Mouse (Mus musculus) neural tube, embryonic 12.5 days (tissue): ENCODE results near the gene Smok3c. TPM values are rescaled to one million over a fixed set of nuclear protein-coding genes. Genes with fewer than 3 reads are reported as not detected.
"Not testable (repeated sequence)": the region's sequence is repeated elsewhere in the genome, so short reads cannot be mapped to it uniquely, and the experiment has no call there.

Experiments
- ATAC-seq: fragments of 200-750 bp; cut with Nextera tagmentation; 2 replicates; pipeline ENCODE4 v1.8.0; 2017; ENCODE audit warnings: low read depth, mild to moderate bottlenecking, moderate TSS enrichment, moderate library complexity; ENCODE audit not compliant: low FRiP score
- H3K27ac ChIP-seq: fragments of 300-500 bp; sonication (generic); 2 replicates; pipeline ENCODE4 v1.5.1; 2016
- H3K27me3 ChIP-seq: fragments of 300-500 bp; sonication (generic); replicated peaks from 2 replicates; pipeline ENCODE4 v1.6.1; 2016; ENCODE audit warnings: mild to moderate bottlenecking
- H3K36me3 ChIP-seq: fragments of 300-500 bp; sonication (generic); 2 replicates; pipeline ENCODE4 v1.6.1; 2016; ENCODE audit warnings: mild to moderate bottlenecking
- H3K4me1 ChIP-seq: fragments of 300-500 bp; sonication (generic); 2 replicates; pipeline ENCODE4 v1.6.1; 2016
- H3K4me2 ChIP-seq: fragments of 300-500 bp; sonication (generic); replicated peaks from 2 replicates; pipeline ENCODE4 v1.6.1; 2016; ENCODE audit warnings: mild to moderate bottlenecking
- H3K4me3 ChIP-seq: fragments of 300-500 bp; sonication (generic); 2 replicates; pipeline ENCODE4 v1.5.1; 2016
- H3K9ac ChIP-seq: fragments of 300-500 bp; sonication (generic); 2 replicates; pipeline ENCODE4 v1.6.1; 2016; ENCODE audit warnings: mild to moderate bottlenecking
- H3K9me3 ChIP-seq: fragments of 300-500 bp; sonication (generic); 2 replicates; pipeline ENCODE4 v1.6.1; 2016; ENCODE audit warnings: mild to moderate bottlenecking
- WGBS: fragments of 180-500 bp; shearing (Covaris S2); methylation state at CpG from one replicate; pipeline ENCODE4 v1.1.7; 2016; 5-methylcytosine and 5-hydroxymethylcytosine counted together
- polyA plus RNA-seq: library from polyadenylated mRNA; unstranded; fragments of >200 nt; fragmentation: Nextera tagmentation; extraction: Ambion mirVana; gene quantifications from 2 replicates; pipeline ENCODE4 v1.2.1, GENCODE M21; 2016

The Smok3c gene
- not detected in 2 replicates for polyA plus RNA-seq

- H3K9ac ChIP-seq, ATAC-seq, H3K4me2 ChIP-seq, H3K27ac ChIP-seq, H3K27me3 ChIP-seq, H3K9me3 ChIP-seq, H3K4me1 ChIP-seq, H3K36me3 ChIP-seq, H3K4me3 ChIP-seq: not testable (repeated sequence)
- no CpG with 5 or more reads among the region's 5 CpGs for WGBS
Observed at GRCm38 (mm10) chr5:138052894-138053293, at the start of gene Smok3c. TSS of gene Smok3c (plus strand) at chr5:138053194.

- H3K4me2 ChIP-seq: no peak overlapping the region
- no peak for ATAC-seq
- H3K9ac ChIP-seq: no peak overlapping the region
- H3K36me3 ChIP-seq: no peaks in the 10 kb centered on the region
- H3K27me3 ChIP-seq: no peaks in the 10 kb centered on the region
- H3K4me1 ChIP-seq: no peaks in the 10 kb centered on the region
- no peak overlapping the region for H3K27ac ChIP-seq
- H3K9me3 ChIP-seq: no peaks in the 10 kb centered on the region
- H3K4me3 ChIP-seq: no peak overlapping the region
- WGBS: 91% methylated on average over 5 of the region's 5 CpGs
Observed at GRCm38 (mm10) chr5:138009437-138009836, 43.6 kb upstream of the Smok3c start.

- no peaks in the 10 kb centered on the region for H3K27me3 ChIP-seq
- ATAC-seq: no peak
- no peak overlapping the region for H3K27ac ChIP-seq
- WGBS: 93% methylated on average over 5 of the region's 5 CpGs
- H3K9me3 ChIP-seq: no peaks in the 10 kb centered on the region
- no peaks in the 10 kb centered on the region for H3K4me1 ChIP-seq
- no peak overlapping the region for H3K9ac ChIP-seq
- H3K36me3 ChIP-seq: no peaks in the 10 kb centered on the region
- no peak overlapping the region for H3K4me3 ChIP-seq
- H3K4me2 ChIP-seq: no peak overlapping the region
Observed at GRCm38 (mm10) chr5:138012382-138012781, 40.6 kb upstream of the Smok3c start.

GRCm38 (mm10) chr5:138016530-138016929, 36.5 kb upstream of the Smok3c start:
- Histone ChIP-seq H3K27me3 (no peaks in the 10 kb centered on the region), H3K27ac (no peak overlapping the region), H3K4me2 (no peak overlapping the region), H3K4me1 (no peaks in the 10 kb centered on the region), H3K9ac (no peak overlapping the region), H3K36me3 (no peaks in the 10 kb centered on the region), H3K4me3 (no peak overlapping the region), H3K9me3 (no peaks in the 10 kb centered on the region)
- 95% methylated on average over 2 of the region's 2 CpGs for WGBS
- no peak for ATAC-seq

- no peaks in the 10 kb centered on the region for H3K27me3 ChIP-seq
- H3K36me3 ChIP-seq: no peaks in the 10 kb centered on the region
- H3K9me3 ChIP-seq: no peaks in the 10 kb centered on the region
- ATAC-seq: no peak
- no peaks in the 10 kb centered on the region for H3K4me1 ChIP-seq
- no peak overlapping the region for H3K27ac ChIP-seq
- H3K4me2 ChIP-seq: no peak overlapping the region
- H3K9ac ChIP-seq: no peak overlapping the region
- H3K4me3 ChIP-seq: no peak overlapping the region
Observed at GRCm38 (mm10) chr5:138016997-138017396, 36.0 kb upstream of the Smok3c start.

GRCm38 (mm10) chr5:138019577-138019976, 33.4 kb upstream of the Smok3c start:
- H3K9me3 ChIP-seq, H3K27me3 ChIP-seq, H3K4me1 ChIP-seq, H3K9ac ChIP-seq, H3K4me3 ChIP-seq, ATAC-seq, H3K36me3 ChIP-seq, H3K4me2 ChIP-seq, H3K27ac ChIP-seq: not testable (repeated sequence)
- WGBS: 91% methylated on average over 4 of the region's 4 CpGs

- not testable (repeated sequence) for H3K4me2 ChIP-seq, H3K9ac ChIP-seq, H3K4me3 ChIP-seq, H3K36me3 ChIP-seq, ATAC-seq, H3K4me1 ChIP-seq, H3K9me3 ChIP-seq, H3K27me3 ChIP-seq, H3K27ac ChIP-seq
- WGBS: 92% methylated on average over 3 of the region's 7 CpGs
Observed at GRCm38 (mm10) chr5:138020961-138021479, 32.0 kb upstream of the Smok3c start, which contains the start of the genes Smok3a and Smok3b. TSS of gene Smok3a (plus strand) at chr5:138021261. TSS of gene Smok3b (plus strand) at chr5:138021429.

- Histone ChIP-seq H3K4me1 (no peaks in the 10 kb centered on the region), H3K27ac (no peak overlapping the region), H3K4me3 (no peak overlapping the region), H3K27me3 (no peaks in the 10 kb centered on the region), H3K9me3 (no peaks in the 10 kb centered on the region), H3K9ac (no peak overlapping the region), H3K36me3 (no peaks in the 10 kb centered on the region), H3K4me2 (no peak overlapping the region)
- ATAC-seq: no peak
- 89% methylated on average over 4 of the region's 4 CpGs for WGBS
Observed at GRCm38 (mm10) chr5:138073803-138074202, 20.8 kb downstream of the Smok3c start.

- Histone ChIP-seq H3K9me3 (no peaks in the 10 kb centered on the region), H3K4me1 (no peaks in the 10 kb centered on the region), H3K4me2 (no peak overlapping the region), H3K36me3 (no peaks in the 10 kb centered on the region), H3K27ac (no peak overlapping the region), H3K4me3 (no peak overlapping the region), H3K27me3 (no peaks in the 10 kb centered on the region), H3K9ac (no peak overlapping the region)
- 72% methylated on average over 3 of the region's 3 CpGs for WGBS
- ATAC-seq: no peak
Observed at GRCm38 (mm10) chr5:138075684-138076083, 22.7 kb downstream of the Smok3c start.

GRCm38 (mm10) chr5:138076148-138076547, 23.2 kb downstream of the Smok3c start:
- Histone ChIP-seq H3K4me3 (no peak overlapping the region), H3K9me3 (no peaks in the 10 kb centered on the region), H3K4me1 (no peaks in the 10 kb centered on the region), H3K27me3 (no peaks in the 10 kb centered on the region), H3K27ac (no peak overlapping the region), H3K36me3 (no peaks in the 10 kb centered on the region), H3K9ac (no peak overlapping the region), H3K4me2 (no peak overlapping the region)
- ATAC-seq: no peak
- WGBS: 61% methylated on average over 2 of the region's 2 CpGs

- WGBS: 91% methylated on average over 5 of the region's 5 CpGs
- no peak overlapping the region for H3K4me2 ChIP-seq
Observed at GRCm38 (mm10) chr5:138080456-138080855, 27.5 kb downstream of the Smok3c start.

GRCm38 (mm10) chr5:138081446-138081845, 28.5 kb downstream of the Smok3c start:
- peaks cover 3% of the 10 kb centered on the region; the same call in 1 of the 2 replicates for H3K4me1 ChIP-seq

More at GRCm38 (mm10) chr5:138080456-138080855, 27.5 kb downstream of the Smok3c start:
- Histone ChIP-seq H3K9ac (no peak overlapping the region), H3K4me3 (no peak overlapping the region), H3K4me1 (no peaks in the 10 kb centered on the region), H3K9me3 (no peaks in the 10 kb centered on the region), H3K27ac (no peak overlapping the region), H3K27me3 (no peaks in the 10 kb centered on the region), H3K36me3 (no peaks in the 10 kb centered on the region)
- ATAC-seq: no peak

GRCm38 (mm10) chr5:138083318-138083900, 30.4 kb downstream of the Smok3c start:
- Histone ChIP-seq H3K9ac (no peak overlapping the region), H3K27ac (no peak overlapping the region), H3K27me3 (no peaks in the 10 kb centered on the region), H3K4me2 (no peak overlapping the region), H3K4me3 (no peak overlapping the region), H3K9me3 (no peaks in the 10 kb centered on the region), H3K36me3 (peaks cover 7% of the 10 kb centered on the region; the same call in 1 of the 2 replicates), H3K4me1 (peaks cover 6% of the 10 kb centered on the region; the same call in 1 of the 2 replicates)
- no peak for ATAC-seq
- 69% methylated on average over 2 of the region's 2 CpGs for WGBS

More at GRCm38 (mm10) chr5:138081446-138081845, 28.5 kb downstream of the Smok3c start:
- Histone ChIP-seq H3K27ac (no peak overlapping the region), H3K36me3 (no peaks in the 10 kb centered on the region), H3K4me3 (no peak overlapping the region), H3K9ac (no peak overlapping the region), H3K27me3 (no peaks in the 10 kb centered on the region), H3K9me3 (no peaks in the 10 kb centered on the region), H3K4me2 (no peak overlapping the region)
- 82% methylated on average over 9 of the region's 9 CpGs for WGBS
- no peak for ATAC-seq
